Mouse (Mus musculus) forebrain, embryonic 15.5 days (tissue): ENCODE results near the gene Tmeff1. TPM values are rescaled to one million over a fixed set of nuclear protein-coding genes. Genes with fewer than 3 reads are reported as not detected.
"Not testable (repeated sequence)": the region's sequence is repeated elsewhere in the genome, so short reads cannot be mapped to it uniquely, and the experiment has no call there.

ENCODE experiments used
- ATAC-seq: fragments of 200-750 bp; cut with Nextera tagmentation; replicated peaks from 2 replicates; pipeline ENCODE4 v1.8.0; 2017; ENCODE audit warnings: mild to moderate bottlenecking, moderate TSS enrichment, moderate library complexity
- H3K27ac ChIP-seq: fragments of 300-500 bp; sonication (generic); replicated peaks from 2 replicates; pipeline ENCODE4 v1.5.1; 2015; ENCODE audit warnings: mild to moderate bottlenecking, inconsistent platforms
- H3K27me3 ChIP-seq: fragments of 300-500 bp; sonication (generic); 2 replicates; pipeline ENCODE4 v1.6.1; 2015; ENCODE audit warnings: inconsistent platforms
- H3K36me3 ChIP-seq: fragments of 300-500 bp; sonication (generic); 2 replicates; pipeline ENCODE4 v1.6.1; 2015; ENCODE audit warnings: mild to moderate bottlenecking, inconsistent platforms
- H3K4me1 ChIP-seq: fragments of 300-500 bp; sonication (generic); 2 replicates; pipeline ENCODE4 v1.6.1; 2015; ENCODE audit warnings: inconsistent platforms
- H3K4me2 ChIP-seq: fragments of 300-500 bp; sonication (generic); replicated peaks from 2 replicates; pipeline ENCODE4 v1.6.1; 2015; ENCODE audit warnings: mild to moderate bottlenecking, inconsistent platforms
- H3K4me3 ChIP-seq: fragments of 300-500 bp; sonication (generic); 2 replicates; pipeline ENCODE4 v1.5.1; 2015; ENCODE audit warnings: mild to moderate bottlenecking, inconsistent platforms
- H3K9ac ChIP-seq: fragments of 300-500 bp; sonication (generic); replicated peaks from 2 replicates; pipeline ENCODE4 v1.6.1; 2015; ENCODE audit warnings: mild to moderate bottlenecking, inconsistent platforms
- H3K9me3 ChIP-seq: fragments of 300-500 bp; sonication (generic); 2 replicates; pipeline ENCODE4 v1.6.1; 2016; ENCODE audit warnings: inconsistent platforms
- WGBS: fragments of 180-500 bp; shearing (Covaris S2); methylation state at CpG from one replicate; pipeline ENCODE4 v1.1.7; 2015; ENCODE audit warnings: mixed read lengths; 5-methylcytosine and 5-hydroxymethylcytosine counted together
- polyA plus RNA-seq: library from polyadenylated mRNA; unstranded; fragments of >200 nt; fragmentation: Nextera tagmentation; extraction: Ambion mirVana; gene quantifications from 2 replicates; pipeline ENCODE4 v1.2.1, GENCODE M21; 2015

Gene Tmeff1
- polyA plus RNA-seq, 1 experiment from 2014 or later: 241 TPM

- not testable (repeated sequence) for H3K9ac ChIP-seq, ATAC-seq, H3K4me1 ChIP-seq, H3K9me3 ChIP-seq, H3K36me3 ChIP-seq, H3K4me2 ChIP-seq, H3K27me3 ChIP-seq, H3K4me3 ChIP-seq
- 0 out of 2 replicates have a peak overlapping the region, but pooled peaks have one; percentile 11 for H3K27ac ChIP-seq
- WGBS: 87% methylated on average over 18 of the region's 21 CpGs
Measured at GRCm38 (mm10) chr4:48683633-48684209, 98.7 kb downstream of the Tmeff1 start.

DNA sequence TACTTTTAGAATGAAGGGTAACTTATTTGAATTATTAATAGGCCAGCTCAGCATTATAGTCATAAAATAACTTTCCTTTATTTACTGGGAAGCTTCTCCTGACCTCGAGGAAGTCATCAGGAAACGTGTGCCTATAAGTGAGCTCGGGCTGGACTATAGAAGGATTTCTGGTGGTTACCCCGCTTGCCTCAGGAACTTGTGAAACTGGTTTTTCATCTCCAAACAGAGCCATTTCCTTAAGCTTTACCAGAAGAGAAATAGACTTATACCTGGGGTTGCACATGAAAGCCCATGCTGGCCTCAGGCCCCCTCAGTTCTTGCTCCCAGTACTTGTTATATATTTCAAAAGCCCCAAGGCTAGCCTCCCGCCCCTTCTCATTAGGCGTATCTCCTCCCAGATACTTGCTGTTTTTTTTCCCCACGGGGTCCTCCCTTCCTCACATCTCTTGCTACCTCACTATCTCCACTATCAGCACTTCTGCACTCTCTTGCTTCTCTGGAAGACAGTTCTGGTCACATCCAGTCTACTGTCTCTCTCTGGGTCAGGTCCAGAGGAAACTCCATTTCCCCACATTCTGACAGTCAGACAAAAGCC lies 99.7 kb downstream of the Tmeff1 start:
- no peak overlapping the region for H3K4me3 ChIP-seq
- no peak overlapping the region for H3K9ac ChIP-seq
- WGBS: 88% methylated on average over 7 of the region's 7 CpGs
- no peaks in the 10 kb centered on the region for H3K36me3 ChIP-seq
- no peak for ATAC-seq
- H3K27ac ChIP-seq: no peak overlapping the region
- no peaks in the 10 kb centered on the region for H3K27me3 ChIP-seq
- H3K4me2 ChIP-seq: no peak overlapping the region
- H3K4me1 ChIP-seq: peaks cover 5% of the 10 kb centered on the region
- H3K9me3 ChIP-seq: no peaks in the 10 kb centered on the region

GRCm38 (mm10) chr4:48688148-48688547 lies 103.2 kb downstream of the Tmeff1 start:
- H3K4me1 ChIP-seq: peaks cover 12% of the 10 kb centered on the region
- no peak overlapping the region for H3K4me2 ChIP-seq
- H3K27ac ChIP-seq: no peak overlapping the region
- no peak overlapping the region for H3K4me3 ChIP-seq
- no peaks in the 10 kb centered on the region for H3K36me3 ChIP-seq
- WGBS: 90% methylated on average over 6 of the region's 6 CpGs
- no peaks in the 10 kb centered on the region for H3K27me3 ChIP-seq
- no peak for ATAC-seq
- no peaks in the 10 kb centered on the region for H3K9me3 ChIP-seq
- H3K9ac ChIP-seq: no peak overlapping the region

DNA sequence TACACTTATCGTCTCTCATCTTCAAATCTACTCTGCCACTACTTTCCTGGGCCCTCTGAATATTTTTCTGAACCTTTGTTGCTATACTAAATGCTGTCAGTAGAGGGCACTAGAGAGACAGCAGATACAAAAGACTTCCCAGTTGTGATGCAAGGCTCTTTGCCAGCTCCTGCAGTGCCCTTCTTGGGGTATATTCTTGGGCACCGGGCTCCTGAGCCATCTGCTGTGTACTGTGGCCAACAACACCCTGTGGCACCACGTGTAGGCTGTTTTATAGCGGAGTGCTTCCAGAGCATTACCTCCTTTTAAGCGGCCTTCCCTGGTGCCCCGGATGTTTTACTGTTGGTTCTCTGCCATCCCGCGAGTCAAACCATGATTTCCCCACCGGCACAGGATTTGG lies 105.7 kb downstream of the Tmeff1 start:
- WGBS: 56% methylated on average over 9 of the region's 9 CpGs
- H3K36me3 ChIP-seq: no peaks in the 10 kb centered on the region
- H3K4me3 ChIP-seq: no peak overlapping the region
- H3K4me1 ChIP-seq: peaks cover 13% of the 10 kb centered on the region
- peak overlapping the region; percentile 50 for H3K27ac ChIP-seq
- no peaks in the 10 kb centered on the region for H3K9me3 ChIP-seq
- ATAC-seq: peak; percentile 64
- no peak overlapping the region for H3K9ac ChIP-seq
- 0 out of 2 replicates have a peak overlapping the region, but pooled peaks have one; percentile 9 for H3K4me2 ChIP-seq
- no peaks in the 10 kb centered on the region for H3K27me3 ChIP-seq

DNA sequence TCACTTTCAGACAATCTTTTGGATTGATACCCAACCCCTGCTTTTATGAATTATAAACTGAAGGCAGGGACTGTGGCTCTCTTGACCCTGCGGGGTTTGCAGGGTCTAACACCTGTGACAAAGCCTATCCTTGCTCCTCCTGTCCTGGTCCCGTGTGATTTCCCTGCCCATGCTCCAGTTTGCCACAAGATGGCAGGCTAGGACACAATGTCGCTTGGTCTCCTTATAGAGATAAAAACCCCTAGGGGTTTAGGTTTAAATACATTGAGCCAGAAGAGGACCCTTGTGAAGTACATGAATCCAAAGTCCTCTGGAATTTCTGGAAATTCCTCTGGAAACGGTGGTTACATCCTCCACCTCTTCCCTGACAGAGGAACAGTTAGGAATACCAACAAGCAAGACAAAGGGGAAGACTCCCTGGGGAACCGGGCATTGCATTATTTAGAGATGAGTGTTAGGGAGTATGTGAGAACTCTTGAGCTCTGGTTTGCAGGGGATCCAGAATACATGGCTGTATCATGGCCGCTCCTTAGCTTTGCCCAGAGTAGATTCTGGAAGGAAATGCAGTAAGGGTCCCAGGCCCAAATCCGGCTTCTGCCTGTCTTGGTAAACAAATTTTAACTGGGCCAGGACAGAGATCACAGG lies 106.9 kb downstream of the Tmeff1 start:
- Histone ChIP-seq H3K4me3 (no peak overlapping the region), H3K9ac (no peak overlapping the region), H3K9me3 (no peaks in the 10 kb centered on the region), H3K4me1 (peaks cover 13% of the 10 kb centered on the region), H3K4me2 (no peak overlapping the region), H3K27me3 (no peaks in the 10 kb centered on the region), H3K36me3 (no peaks in the 10 kb centered on the region), H3K27ac (peak overlapping the region; percentile 63)
- 29% methylated on average over 7 of the region's 7 CpGs for WGBS
- peak; percentile 74 for ATAC-seq

DNA sequence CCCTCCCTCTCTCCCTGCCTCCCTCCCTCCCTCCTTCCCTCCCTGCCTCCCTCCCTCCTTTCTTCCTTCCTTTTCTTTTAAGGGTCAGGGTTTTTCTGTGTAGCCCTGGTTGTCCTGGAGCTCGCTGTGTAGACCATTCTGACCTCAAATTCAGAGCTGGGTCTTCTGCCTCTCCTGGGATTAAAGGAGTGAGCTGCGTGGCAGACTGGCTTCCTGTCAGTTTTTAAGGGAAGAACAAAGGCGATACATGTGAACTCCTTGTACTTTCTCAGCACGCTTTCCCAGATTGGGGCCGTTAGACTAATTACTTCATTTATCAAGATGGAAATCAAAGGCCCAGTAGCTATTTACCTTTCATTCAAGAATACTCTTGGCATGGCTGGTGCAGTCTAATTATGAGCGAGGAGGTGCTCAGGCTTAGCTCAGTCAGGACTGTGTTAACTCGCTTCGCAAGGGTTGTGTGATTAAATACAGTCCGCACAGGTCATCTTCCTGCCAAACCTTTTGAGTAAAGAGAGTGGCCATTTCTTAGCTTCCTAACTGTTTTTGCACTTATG lies 107.8 kb downstream of the Tmeff1 start:
- H3K4me1 ChIP-seq: peaks cover 13% of the 10 kb centered on the region
- no peaks in the 10 kb centered on the region for H3K27me3 ChIP-seq
- H3K4me2 ChIP-seq: no peak overlapping the region
- H3K9ac ChIP-seq: no peak overlapping the region
- peak; percentile 62 for ATAC-seq
- no peak overlapping the region for H3K4me3 ChIP-seq
- 8% methylated on average over 9 of the region's 9 CpGs for WGBS
- no peaks in the 10 kb centered on the region for H3K9me3 ChIP-seq
- no peaks in the 10 kb centered on the region for H3K36me3 ChIP-seq
- peak overlapping the region; percentile 63 for H3K27ac ChIP-seq

DNA sequence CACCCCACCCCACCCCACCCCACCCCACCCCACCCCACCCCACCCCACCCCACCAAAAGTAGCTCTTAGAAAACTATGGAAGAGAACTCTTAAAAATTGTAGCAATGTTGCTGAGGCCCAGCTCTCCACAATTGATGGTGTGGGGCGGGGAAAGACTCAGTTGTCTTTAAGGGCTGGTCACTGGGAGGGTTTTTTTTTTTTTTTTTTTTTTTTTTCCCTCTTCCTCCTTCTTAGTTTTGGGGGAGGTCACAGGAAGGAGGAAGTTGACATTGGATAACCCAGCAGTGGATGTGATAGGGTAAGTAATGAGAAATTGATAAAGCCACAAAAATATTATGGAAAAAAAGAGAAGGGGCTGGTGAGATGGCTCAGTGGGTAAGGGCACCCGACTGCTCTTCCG lies 111.7 kb downstream of the Tmeff1 start:
- Histone ChIP-seq H3K27me3 (no peaks in the 10 kb centered on the region), H3K9ac (no peak overlapping the region), H3K27ac (no peak overlapping the region), H3K4me3 (no peak overlapping the region), H3K4me2 (no peak overlapping the region), H3K9me3 (no peaks in the 10 kb centered on the region), H3K4me1 (peaks cover 13% of the 10 kb centered on the region), H3K36me3 (no peaks in the 10 kb centered on the region)
- no peak for ATAC-seq
- 91% methylated on average over 3 of the region's 3 CpGs for WGBS

- Histone ChIP-seq H3K36me3 (no peaks in the 10 kb centered on the region), H3K9me3 (no peaks in the 10 kb centered on the region), H3K27me3 (no peaks in the 10 kb centered on the region), H3K27ac (no peak overlapping the region), H3K4me3 (no peak overlapping the region), H3K4me2 (no peak overlapping the region), H3K4me1 (peaks cover 8% of the 10 kb centered on the region), H3K9ac (no peak overlapping the region)
- WGBS: 63% methylated on average over 11 of the region's 11 CpGs
- no peak for ATAC-seq
Measured at GRCm38 (mm10) chr4:48697302-48697701, 112.3 kb downstream of the Tmeff1 start.

Other genes starting within 250 kb of the Tmeff1 start
- gene Tex10, start 111.7 kb upstream of the Tmeff1 start, polyA plus RNA-seq: 43.3 and 47.2 TPM in 2 replicates
- gene Msantd3, start 45.2 kb upstream of the Tmeff1 start, polyA plus RNA-seq: 43.9 and 45.2 TPM in 2 replicates
- 1.6 TPM in 2 replicates for gene Cavin4, start 78.3 kb downstream of the Tmeff1 start, polyA plus RNA-seq